Mouse (Mus musculus): ENCODE measurements around the gene Arl8a. TPM values are rescaled to one million over a fixed set of nuclear protein-coding genes. Genes with fewer than 3 reads are reported as not detected.

Gene Arl8a
- polyA plus RNA-seq, 1 experiment from 2014 or later = 42.9 TPM

DNA sequence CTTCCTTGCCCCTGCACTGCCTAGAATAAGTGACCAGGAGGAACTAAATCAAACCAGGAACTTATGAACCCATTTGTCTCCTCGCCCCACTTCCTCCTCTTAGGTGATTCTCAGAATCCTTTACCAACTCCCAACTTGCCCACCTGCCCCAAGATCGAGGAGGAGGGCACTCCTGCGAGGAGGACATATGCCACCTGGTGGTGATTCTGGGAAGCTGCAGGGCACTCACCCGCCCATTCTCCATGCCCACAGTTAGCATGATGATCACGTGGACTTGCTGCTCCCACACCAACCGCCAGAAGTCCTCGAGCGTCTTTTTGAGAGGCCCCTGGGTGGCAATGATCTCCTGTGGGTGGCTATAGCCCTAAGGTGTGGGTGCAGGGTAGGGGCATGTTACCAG lies 34.0 kb upstream of the Arl8a start:
- no peak overlapping the region for H3K4me2 ChIP-seq (ENCODE audit: low read depth, low read length)
- no peaks in the 10 kb centered on the region for H3K9me3 ChIP-seq (ENCODE audit: control insufficient read depth, low read length)
- no peak overlapping the region for H3K27ac ChIP-seq (ENCODE audit: low read length)
- no peak overlapping the region for H3K4me3 ChIP-seq (ENCODE audit: low read length)
- no peaks in the 10 kb centered on the region for H3K36me3 ChIP-seq (ENCODE audit: control insufficient read depth, insufficient read depth, low read length)
- no peaks in the 10 kb centered on the region for H3K4me1 ChIP-seq (replicated peaks; ENCODE audit: control insufficient read depth, insufficient read depth, low read length)
- peaks cover 2% of the 10 kb centered on the region; the same call in 1 of the 2 replicates for H3K27me3 ChIP-seq (ENCODE audit: control insufficient read depth, insufficient read depth, low read depth, low read length)
- peak; percentile 13; the same call in 1 of the 2 replicates for ATAC-seq (ENCODE audit: low read depth)
- no peak overlapping the region for H3K9ac ChIP-seq (ENCODE audit: low read length)
- WGBS = 6% methylated on average over 8 of the region's 8 CpGs

DNA sequence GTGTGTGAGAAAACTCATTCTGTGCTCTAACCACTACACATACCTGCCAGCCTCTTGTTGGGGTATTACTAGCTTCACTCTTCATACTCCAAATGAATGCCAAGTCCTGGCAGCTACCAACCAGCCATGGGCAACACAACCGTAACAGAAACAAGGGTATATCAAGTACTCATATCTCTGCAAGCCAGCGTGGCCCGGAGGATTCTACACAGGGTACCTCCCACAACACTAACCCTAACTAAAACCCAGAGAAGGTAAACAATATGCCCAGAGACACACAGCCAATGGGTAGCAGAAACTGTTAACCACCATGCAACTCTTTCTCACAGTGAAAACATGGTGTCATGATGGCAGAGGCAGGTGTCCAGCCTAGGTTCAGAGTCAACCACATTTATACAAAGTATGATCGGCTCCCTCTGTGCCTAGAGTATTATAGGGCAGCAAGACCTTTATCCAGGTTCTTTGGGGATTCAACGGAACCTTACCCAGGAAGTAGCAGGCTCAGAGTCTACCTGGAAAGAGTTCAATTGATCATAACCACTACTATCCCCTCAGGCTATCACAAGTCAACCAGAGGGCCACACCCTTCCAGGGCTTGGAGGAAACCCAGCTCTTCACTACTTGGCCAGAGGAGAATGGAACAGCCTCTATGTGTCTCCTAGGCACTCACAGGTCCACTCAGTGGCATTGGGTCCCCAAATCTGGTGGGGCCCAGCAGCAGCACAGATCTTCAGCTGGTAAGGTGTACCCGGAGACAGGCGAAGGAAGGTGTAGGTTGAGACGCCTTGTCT lies 21.9 kb upstream of the Arl8a start:
- Histone ChIP-seq H3K4me3 (ENCODE audit: low read length) (no peak overlapping the region), H3K27me3 (ENCODE audit: control insufficient read depth, insufficient read depth, low read depth, low read length) (peaks cover 5% of the 10 kb centered on the region; the same call in 1 of the 2 replicates), H3K4me1 (replicated peaks; ENCODE audit: control insufficient read depth, insufficient read depth, low read length) (peaks cover 5% of the 10 kb centered on the region; the same call in 1 of the 2 replicates), H3K9ac (ENCODE audit: low read length) (no peak overlapping the region), H3K4me2 (ENCODE audit: low read depth, low read length) (no peak overlapping the region), H3K27ac (ENCODE audit: low read length) (no peak overlapping the region), H3K9me3 (ENCODE audit: control insufficient read depth, low read length) (no peaks in the 10 kb centered on the region), H3K36me3 (ENCODE audit: control insufficient read depth, insufficient read depth, low read length) (no peaks in the 10 kb centered on the region)
- 91% methylated on average over 8 of the region's 8 CpGs for WGBS
- no peak for ATAC-seq (ENCODE audit: low read depth)

DNA sequence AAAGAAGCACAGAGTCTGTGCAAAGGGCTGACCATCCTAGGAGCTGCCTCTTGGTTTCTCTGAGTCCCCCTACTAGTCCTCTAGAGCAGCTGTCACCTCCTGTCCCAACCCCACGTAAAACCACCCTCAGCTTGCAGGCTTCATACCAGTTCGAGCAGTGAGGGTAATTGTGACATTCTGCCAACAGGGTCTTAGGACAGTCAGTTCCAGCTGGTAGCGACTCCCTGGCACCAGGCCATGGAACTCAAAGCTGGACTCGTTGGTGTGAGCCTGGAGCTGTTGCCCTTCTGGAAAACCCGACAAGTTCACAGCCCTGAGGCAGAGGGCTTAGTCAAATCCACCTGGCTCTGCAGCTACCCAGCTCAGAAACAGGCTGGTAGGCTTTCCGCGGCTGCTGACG lies 20.6 kb upstream of the Arl8a start:
- Histone ChIP-seq H3K4me2 (ENCODE audit: low read depth, low read length) (no peak overlapping the region), H3K9me3 (ENCODE audit: control insufficient read depth, low read length) (no peaks in the 10 kb centered on the region), H3K4me3 (ENCODE audit: low read length) (no peak overlapping the region), H3K27ac (ENCODE audit: low read length) (no peak overlapping the region), H3K36me3 (ENCODE audit: control insufficient read depth, insufficient read depth, low read length) (no peaks in the 10 kb centered on the region), H3K27me3 (ENCODE audit: control insufficient read depth, insufficient read depth, low read depth, low read length) (peaks cover 5% of the 10 kb centered on the region; the same call in 1 of the 2 replicates), H3K9ac (ENCODE audit: low read length) (no peak overlapping the region), H3K4me1 (replicated peaks; ENCODE audit: control insufficient read depth, insufficient read depth, low read length) (peaks cover 5% of the 10 kb centered on the region; the same call in 1 of the 2 replicates)
- 39% methylated on average over 8 of the region's 8 CpGs for WGBS
- ATAC-seq (ENCODE audit: low read depth) = no peak

DNA sequence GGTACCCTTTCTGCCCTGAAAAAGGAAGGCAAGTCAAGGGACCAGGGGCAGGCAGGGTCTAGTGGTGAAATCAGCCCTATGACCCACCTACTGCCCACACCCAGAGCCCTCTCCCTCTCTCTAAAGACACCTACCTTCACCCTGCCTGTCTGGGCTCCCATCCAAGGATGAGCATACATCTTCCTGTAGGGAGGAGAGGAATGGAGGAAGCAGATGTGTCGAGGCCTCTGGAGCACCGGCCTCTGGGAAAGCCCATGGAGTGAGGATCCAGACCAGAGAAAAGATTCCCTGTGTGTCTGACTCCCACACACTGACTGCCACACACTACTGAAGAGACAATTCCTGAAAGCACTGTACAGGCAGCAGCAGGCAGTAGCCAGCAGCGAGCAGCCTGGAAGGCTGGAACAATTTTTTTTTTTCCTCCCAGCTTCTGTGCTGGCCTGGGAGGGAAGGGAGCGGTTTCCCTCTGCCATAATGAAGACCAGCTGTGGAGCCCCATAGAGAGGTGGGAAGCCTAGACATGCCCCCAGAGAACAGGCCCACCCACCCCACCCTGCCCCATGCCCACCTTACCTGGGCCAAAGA lies 20.1 kb upstream of the Arl8a start:
- ATAC-seq (ENCODE audit: low read depth) = no peak
- Histone ChIP-seq H3K4me2 (ENCODE audit: low read depth, low read length) (no peak overlapping the region), H3K9me3 (ENCODE audit: control insufficient read depth, low read length) (no peaks in the 10 kb centered on the region), H3K9ac (ENCODE audit: low read length) (no peak overlapping the region), H3K27ac (ENCODE audit: low read length) (no peak overlapping the region), H3K27me3 (ENCODE audit: control insufficient read depth, insufficient read depth, low read depth, low read length) (peaks cover 5% of the 10 kb centered on the region; the same call in 1 of the 2 replicates), H3K36me3 (ENCODE audit: control insufficient read depth, insufficient read depth, low read length) (no peaks in the 10 kb centered on the region), H3K4me1 (replicated peaks; ENCODE audit: control insufficient read depth, insufficient read depth, low read length) (peaks cover 7% of the 10 kb centered on the region; the same call in 1 of the 2 replicates), H3K4me3 (ENCODE audit: low read length) (no peak overlapping the region)
- WGBS = 43% methylated on average over 4 of the region's 4 CpGs

DNA sequence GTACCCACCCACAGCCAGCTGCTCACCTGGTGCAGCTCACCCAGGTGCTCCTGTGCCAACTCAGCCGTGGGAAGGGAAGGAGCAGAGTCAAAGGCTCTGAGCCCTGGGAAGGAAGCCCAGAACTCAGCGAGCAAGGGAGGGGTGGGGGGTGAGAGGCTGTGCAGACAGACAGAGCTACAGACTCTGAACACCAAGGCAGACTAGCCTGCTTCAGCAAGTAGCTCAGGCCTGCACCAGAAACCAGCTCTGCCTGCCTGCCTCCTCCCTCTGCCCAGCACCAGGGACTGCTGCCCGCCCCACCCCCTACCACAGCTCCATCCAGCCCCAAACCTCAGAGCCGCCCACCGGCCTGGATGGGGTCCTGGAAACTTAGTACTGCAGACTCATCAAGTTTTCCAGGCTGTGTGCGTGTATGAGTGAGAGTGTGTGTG lies 18.6 kb upstream of the Arl8a start:
- no peak overlapping the region for H3K9ac ChIP-seq (ENCODE audit: low read length)
- ATAC-seq (ENCODE audit: low read depth) = peak; percentile 37; the same call in 1 of the 2 replicates
- H3K36me3 ChIP-seq (ENCODE audit: control insufficient read depth, insufficient read depth, low read length) = no peaks in the 10 kb centered on the region
- 38% methylated on average over 6 of the region's 6 CpGs for WGBS
- H3K27ac ChIP-seq (ENCODE audit: low read length) = no peak overlapping the region
- peaks cover 5% of the 10 kb centered on the region; the same call in 1 of the 2 replicates for H3K27me3 ChIP-seq (ENCODE audit: control insufficient read depth, insufficient read depth, low read depth, low read length)
- H3K4me2 ChIP-seq (ENCODE audit: low read depth, low read length) = no peak overlapping the region
- H3K9me3 ChIP-seq (ENCODE audit: control insufficient read depth, low read length) = no peaks in the 10 kb centered on the region
- no peak overlapping the region for H3K4me3 ChIP-seq (ENCODE audit: low read length)
- H3K4me1 ChIP-seq (replicated peaks; ENCODE audit: control insufficient read depth, insufficient read depth, low read length) = peaks cover 7% of the 10 kb centered on the region; the same call in 1 of the 2 replicates

DNA sequence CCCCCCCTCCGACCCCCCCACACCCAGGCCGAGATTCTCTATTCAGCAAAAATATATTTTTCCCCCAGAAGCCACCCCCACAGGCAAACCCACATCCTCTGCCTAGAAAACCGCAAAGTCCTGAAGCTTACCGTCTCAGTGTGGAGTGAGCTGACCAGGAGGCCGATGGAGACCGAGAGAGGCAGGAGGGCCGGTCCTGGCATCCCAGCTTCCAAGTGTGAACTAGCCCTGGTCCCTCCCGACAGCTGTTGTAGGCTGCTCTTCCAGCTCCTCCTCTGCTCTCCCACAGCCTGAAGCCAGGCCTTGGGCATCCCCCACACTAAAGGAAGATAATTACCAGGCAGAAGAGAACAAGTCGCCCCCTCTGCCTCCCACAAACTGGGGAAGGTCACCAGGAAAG lies 17.6 kb upstream of the Arl8a start:
- Histone ChIP-seq H3K4me1 (replicated peaks; ENCODE audit: control insufficient read depth, insufficient read depth, low read length) (peaks cover 7% of the 10 kb centered on the region; the same call in 1 of the 2 replicates), H3K9ac (ENCODE audit: low read length) (no peak overlapping the region), H3K27ac (ENCODE audit: low read length) (no peak overlapping the region), H3K27me3 (ENCODE audit: control insufficient read depth, insufficient read depth, low read depth, low read length) (peaks cover 5% of the 10 kb centered on the region; the same call in 1 of the 2 replicates), H3K9me3 (ENCODE audit: control insufficient read depth, low read length) (no peaks in the 10 kb centered on the region), H3K36me3 (ENCODE audit: control insufficient read depth, insufficient read depth, low read length) (no peaks in the 10 kb centered on the region), H3K4me3 (ENCODE audit: low read length) (no peak overlapping the region), H3K4me2 (ENCODE audit: low read depth, low read length) (no peak overlapping the region)
- no peak for ATAC-seq (ENCODE audit: low read depth)
- 33% methylated on average over 9 of the region's 9 CpGs for WGBS

DNA sequence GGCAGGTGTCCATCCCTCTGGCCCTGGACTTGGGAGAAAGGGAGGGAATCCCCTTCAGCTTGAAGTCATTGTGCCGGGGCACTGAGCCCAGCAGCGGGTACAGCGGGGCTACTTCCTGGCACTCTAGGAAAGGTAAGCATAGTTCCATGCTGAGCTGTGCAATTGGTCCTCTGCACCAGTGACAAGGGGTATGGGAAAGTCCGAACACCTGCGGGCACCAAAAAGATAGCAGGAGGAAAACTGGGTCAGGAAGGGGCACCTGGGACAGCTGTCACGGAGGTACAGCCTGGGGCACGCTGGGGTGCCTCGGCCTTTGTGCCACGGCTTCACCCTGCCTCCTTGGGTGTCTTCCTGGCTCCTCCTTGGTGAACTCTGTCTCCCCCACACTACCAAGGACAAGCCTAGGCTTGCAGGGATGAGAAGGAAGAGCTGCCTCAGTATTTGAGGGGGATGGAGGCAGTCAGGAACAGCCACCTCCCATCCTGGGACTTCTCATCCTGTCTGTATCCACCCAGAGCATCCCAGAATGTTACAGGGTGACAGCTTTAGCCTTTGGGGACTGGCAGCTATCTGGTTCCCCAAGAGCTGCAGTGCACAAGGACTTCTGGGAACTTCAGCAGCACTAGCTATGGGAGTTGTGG lies 17.0 kb upstream of the Arl8a start:
- H3K4me2 ChIP-seq (ENCODE audit: low read depth, low read length) = no peak overlapping the region
- peaks cover 5% of the 10 kb centered on the region; the same call in 1 of the 2 replicates for H3K27me3 ChIP-seq (ENCODE audit: control insufficient read depth, insufficient read depth, low read depth, low read length)
- H3K27ac ChIP-seq (ENCODE audit: low read length) = no peak overlapping the region
- H3K4me1 ChIP-seq (replicated peaks; ENCODE audit: control insufficient read depth, insufficient read depth, low read length) = peaks cover 7% of the 10 kb centered on the region; the same call in 1 of the 2 replicates
- no peak overlapping the region for H3K4me3 ChIP-seq (ENCODE audit: low read length)
- no peak overlapping the region for H3K9ac ChIP-seq (ENCODE audit: low read length)
- H3K36me3 ChIP-seq (ENCODE audit: control insufficient read depth, insufficient read depth, low read length) = no peaks in the 10 kb centered on the region
- no peaks in the 10 kb centered on the region for H3K9me3 ChIP-seq (ENCODE audit: control insufficient read depth, low read length)
- 76% methylated on average over 9 of the region's 9 CpGs for WGBS
- no peak for ATAC-seq (ENCODE audit: low read depth)

DNA sequence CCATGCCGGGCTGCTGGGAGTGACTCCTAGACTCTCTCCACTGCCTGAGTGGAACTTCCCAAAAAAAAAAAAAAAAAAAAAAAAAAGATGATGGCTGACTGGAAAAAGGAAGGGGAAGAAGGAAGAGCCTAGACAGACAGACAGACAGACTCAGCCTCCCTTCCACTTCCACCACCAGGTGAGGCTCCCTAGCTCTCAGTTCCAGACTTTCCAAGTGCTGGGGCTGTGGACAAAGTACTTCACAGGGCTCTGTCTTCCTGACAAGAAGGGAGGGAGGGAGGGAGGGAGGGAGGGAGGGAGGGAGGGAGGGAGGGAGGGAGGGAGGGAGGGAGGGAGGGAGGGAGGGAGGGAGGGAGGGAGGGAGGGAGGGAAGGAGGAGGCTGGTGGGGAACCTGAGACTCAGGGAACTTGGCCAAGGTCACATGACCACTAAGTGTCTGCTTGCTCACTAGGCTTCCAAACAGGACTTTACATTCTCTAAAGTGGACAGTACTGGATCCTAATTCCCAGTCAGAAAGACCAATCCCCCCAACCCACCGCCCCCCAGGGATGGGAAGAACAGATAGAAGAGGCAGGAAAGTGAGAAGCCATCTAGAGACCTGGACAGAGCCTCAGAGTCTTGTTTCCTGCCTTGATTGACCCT lies 16.1 kb upstream of the Arl8a start:
- Histone ChIP-seq H3K4me2 (ENCODE audit: low read depth, low read length) (no peak overlapping the region), H3K36me3 (ENCODE audit: control insufficient read depth, insufficient read depth, low read length) (no peaks in the 10 kb centered on the region), H3K9me3 (ENCODE audit: control insufficient read depth, low read length) (no peaks in the 10 kb centered on the region), H3K27me3 (ENCODE audit: control insufficient read depth, insufficient read depth, low read depth, low read length) (peaks cover 5% of the 10 kb centered on the region; the same call in 1 of the 2 replicates), H3K4me3 (ENCODE audit: low read length) (no peak overlapping the region), H3K27ac (ENCODE audit: low read length) (no peak overlapping the region), H3K9ac (ENCODE audit: low read length) (no peak overlapping the region), H3K4me1 (replicated peaks; ENCODE audit: control insufficient read depth, insufficient read depth, low read length) (peaks cover 7% of the 10 kb centered on the region; the same call in 1 of the 2 replicates)
- 58% methylated on average over 2 of the region's 2 CpGs for WGBS
- no peak for ATAC-seq (ENCODE audit: low read depth)

Data from lung, embryonic 16.5 days (tissue).